In the genomic region with DNA sequence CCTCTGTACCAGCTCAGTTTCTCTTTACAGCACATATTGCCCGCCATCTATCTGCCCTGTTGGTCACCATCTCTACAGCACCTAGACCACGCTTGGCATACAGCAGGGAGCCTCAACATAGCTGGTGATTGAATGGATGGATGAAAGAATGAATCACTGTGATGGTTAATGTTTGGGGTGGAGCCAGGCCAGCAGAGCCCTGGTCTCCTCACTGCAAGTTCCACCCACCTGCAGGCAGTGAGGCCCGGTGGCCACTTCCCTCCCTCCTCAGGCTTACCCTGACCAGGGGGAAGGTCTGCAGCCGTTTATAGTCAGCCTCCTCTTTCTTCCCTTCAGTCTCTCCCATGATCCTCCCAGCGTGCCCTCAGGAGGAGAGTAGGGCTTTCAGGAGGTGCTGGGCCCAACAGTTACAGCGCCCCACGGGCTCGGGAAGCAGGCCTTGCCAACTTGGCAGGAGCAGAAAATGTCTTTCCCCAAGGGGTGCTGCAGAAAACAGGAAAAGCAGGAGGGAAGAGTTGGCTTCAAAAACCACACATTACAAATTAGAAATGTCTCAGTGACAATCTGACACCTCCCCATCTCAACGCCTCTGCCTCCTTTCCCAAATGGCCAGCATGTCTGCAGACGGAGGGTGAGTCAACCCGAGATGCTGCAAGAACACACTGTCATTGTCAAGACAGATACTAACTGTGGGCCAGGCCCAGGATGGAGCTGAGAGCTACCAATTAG, we compare ENCODE assay signal across 11 mouse cellular contexts. TPM values are rescaled to one million over a fixed set of nuclear protein-coding genes. Genes with fewer than 3 reads are reported as not detected.
DNase-seq lines count a peak whose midpoint lies in the region; ATAC-seq and TF ChIP-seq lines count a peak whose summit lies in the region.
"Had no signal": no experiment of that assay in that cellular context is flagged by ENCODE, and none has a peak within 500 bp of the region (broad histone marks: within the 10 kb centered on the region; RNA-seq: fewer than 3 reads in every experiment).

No protein-coding gene starts in this region.

- no peak for ATAC-seq in megakaryocyte, adult 5-6 weeks (ENCODE audit: poor library complexity, severe bottlenecking)

- H3K4me1 ChIP-seq in olfactory bulb, adult 2 months (ENCODE audit: control insufficient read depth, insufficient read depth, low read length): peaks cover 84% of the 10 kb centered on the region
- no peaks in the 10 kb centered on the region for H3K4me1 ChIP-seq in thymus, adult 2 months (replicated peaks; ENCODE audit: control insufficient read depth, insufficient read depth, low read length)

- H3K4me3 ChIP-seq in olfactory bulb, adult 2 months (ENCODE audit: insufficient read depth, low read depth, low read length): no peak overlapping the region
- H3K4me3 ChIP-seq in thymus, adult 2 months (ENCODE audit: control insufficient read depth, insufficient read depth, low read length): no peak overlapping the region

- no peak for TF ChIP-seq POLR2A in olfactory bulb, adult 2 months (IDR thresholded peaks at IDR 0.05; ENCODE audit: insufficient read depth, low read depth, low read length)
- no peak for TF ChIP-seq POLR2A in thymus, adult 2 months (IDR thresholded peaks at IDR 0.05; ENCODE audit: control insufficient read depth, extremely low read depth, insufficient read depth, low read length, poor library complexity)

- peak; percentile 39 for DNase-seq in adrenal gland, postnatal 10 days
- DNase-seq in adrenal gland, postnatal 4 days (ENCODE audit: low spot score in 2 of 2): no peak
- DNase-seq in left cerebral cortex, adult 18-20 months (ENCODE audit: low spot score in 2 of 2): peak; percentile 75 to 87
- DNase-seq in left cerebral cortex, postnatal 10 days (ENCODE audit: extremely low spot score in 1 of 2, low spot score in 2 of 2): no peak
- DNase-seq in cerebellum, postnatal 25 days: peak; percentile 77 to 80
- no peak for DNase-seq in thymus, adult 2 months
- DNase-seq: adrenal gland, adult 8-10 months; retina, postnatal 1 day had no signal

- H3K27ac ChIP-seq in olfactory bulb, adult 2 months (ENCODE audit: insufficient read depth, low read depth, low read length): peak overlapping the region; percentile 62
- no peak overlapping the region for H3K27ac ChIP-seq in thymus, adult 2 months (ENCODE audit: control insufficient read depth, insufficient read depth, low read length)
- H3K27ac ChIP-seq: hindbrain, postnatal 0 days had no signal

- H3K27me3 ChIP-seq in thymus, adult 2 months (ENCODE audit: control insufficient read depth, insufficient read depth, low read length): no peaks in the 10 kb centered on the region

- WGBS in olfactory bulb, adult 2 months: 35% methylated on average over 11 of the region's 11 CpGs
- WGBS in thymus, adult 2 months: 92% methylated on average over 11 of the region's 11 CpGs

- intact Hi-C loops in left cerebral cortex, postnatal 10 days (cut with DNase I): no loop called here

- no peak for TF ChIP-seq CTCF in olfactory bulb, adult 2 months (IDR thresholded peaks at IDR 0.05; ENCODE audit: insufficient read depth, low read depth, low read length)
- TF ChIP-seq CTCF in thymus, adult 2 months (IDR thresholded peaks at IDR 0.05; ENCODE audit: borderline replicate concordance, control insufficient read depth, extremely low read depth, insufficient read depth, low read length, poor library complexity): no peak

- H3K36me3 ChIP-seq in thymus, adult 2 months (ENCODE audit: control insufficient read depth, insufficient read depth, low read length): no peaks in the 10 kb centered on the region

RNA-seq across cellular contexts. Expression of a gene that starts 12.9 kb away (rescaled TPM):
- total RNA-seq in adrenal gland, postnatal 10 days (2021): 10 to 100 TPM; 16.1 to 19.5 TPM
- 10 to 100 TPM; 25.3 to 25.6 TPM for total RNA-seq in adrenal gland, postnatal 4 days (2021)
- 10 to 100 TPM; 53.0 to 56.9 TPM for total RNA-seq in left cerebral cortex, adult 18-20 months (2021)
- 10 to 100 TPM; 28.6 to 31.0 TPM for total RNA-seq in left cerebral cortex, postnatal 10 days (2021)
- not detected in 2 replicates for polyA plus RNA-seq in olfactory bulb, adult 2 months (2012; ENCODE audit: insufficient read depth, insufficient read length, low replicate concordance, missing spikeins)
- polyA plus RNA-seq in thymus, adult 2 months (2012; rRNA removed): 51.2 and 51.3 TPM in 2 replicates
- total RNA-seq in megakaryocyte, adult 5-6 weeks (2015): 13.9 and 14.1 TPM in 2 replicates
- total RNA-seq in megakaryocyte, adult 5-6 weeks (2017): 9.6 and 12.3 TPM in 2 replicates

RNA-seq across cellular contexts. Expression of a gene that starts 22.4 kb away (rescaled TPM):
- total RNA-seq in adrenal gland, postnatal 10 days (2021): 10 to 100 TPM; 68.2 to 83.6 TPM
- total RNA-seq in adrenal gland, postnatal 4 days (2021): 10 to 100 TPM; 53.3 to 56.7 TPM
- total RNA-seq in left cerebral cortex, adult 18-20 months (2021): 10 to 100 TPM; 46.7 to 49.4 TPM
- 10 to 100 TPM; 14.9 to 20.2 TPM for total RNA-seq in left cerebral cortex, postnatal 10 days (2021)
- polyA plus RNA-seq in olfactory bulb, adult 2 months (2012; ENCODE audit: insufficient read depth, insufficient read length, low replicate concordance, missing spikeins): 247 TPM in 1 of 2 replicates, not detected in the other
- 245 and 297 TPM in 2 replicates for polyA plus RNA-seq in thymus, adult 2 months (2012; rRNA removed)
- total RNA-seq in megakaryocyte, adult 5-6 weeks (2015): 53.6 and 54.4 TPM in 2 replicates
- total RNA-seq in megakaryocyte, adult 5-6 weeks (2017): 129 and 161 TPM in 2 replicates

RNA-seq across cellular contexts. Expression of a gene that starts 39.9 kb away (rescaled TPM):
- total RNA-seq in adrenal gland, postnatal 10 days (2021): 1 to 10 TPM; 8.2 to 9.5 TPM
- 10 to 100 TPM; 17.2 to 17.3 TPM for total RNA-seq in adrenal gland, postnatal 4 days (2021)
- 100 to 1,000 TPM; 691 to 759 TPM for total RNA-seq in left cerebral cortex, adult 18-20 months (2021)
- 100 to 1,000 TPM; 454 to 474 TPM for total RNA-seq in left cerebral cortex, postnatal 10 days (2021)
- polyA plus RNA-seq in olfactory bulb, adult 2 months (2012; ENCODE audit: insufficient read depth, insufficient read length, low replicate concordance, missing spikeins): 326 TPM in 1 of 2 replicates, not detected in the other
- 1.2 and 1.4 TPM in 2 replicates for polyA plus RNA-seq in thymus, adult 2 months (2012; rRNA removed)
- total RNA-seq in megakaryocyte, adult 5-6 weeks (2015): 0.33 and 1.3 TPM in 2 replicates
- 0.44 and 0.49 TPM in 2 replicates for total RNA-seq in megakaryocyte, adult 5-6 weeks (2017)

Comparison
In these comparisons a context has a peak if more than half of its experiments do, and no peak if none do; other contexts are left out.
1. DNase-seq: peak in adrenal gland, postnatal 10 days (single experiment), left cerebral cortex, adult 18-20 months (2 of 2) and cerebellum, postnatal 25 days (2 of 2); none in adrenal gland, postnatal 4 days (0 of 2), left cerebral cortex, postnatal 10 days (0 of 2) and thymus, adult 2 months (single experiment).
2. RNA of a gene that starts 39.9 kb away (total RNA-seq): 691 to 759 TPM in left cerebral cortex, adult 18-20 months and 454 to 474 TPM in left cerebral cortex, postnatal 10 days; 17.2 to 17.3 TPM in adrenal gland, postnatal 4 days, 8.2 to 9.5 TPM in adrenal gland, postnatal 10 days and 0.33 to 1.3 TPM in megakaryocyte, adult 5-6 weeks; every median in the first group is over 10 times any median in the second.